Mouse (Mus musculus): ENCODE measurements around the gene Tspo.
A peak's percentile ranks its signal among the peaks of the same experiment; 100 is the strongest.

The Tspo gene

GRCm38 (mm10) chr15:83546029-83546428 is 17.4 kb upstream of the Tspo start:
- DNase-seq = no peak

DNA sequence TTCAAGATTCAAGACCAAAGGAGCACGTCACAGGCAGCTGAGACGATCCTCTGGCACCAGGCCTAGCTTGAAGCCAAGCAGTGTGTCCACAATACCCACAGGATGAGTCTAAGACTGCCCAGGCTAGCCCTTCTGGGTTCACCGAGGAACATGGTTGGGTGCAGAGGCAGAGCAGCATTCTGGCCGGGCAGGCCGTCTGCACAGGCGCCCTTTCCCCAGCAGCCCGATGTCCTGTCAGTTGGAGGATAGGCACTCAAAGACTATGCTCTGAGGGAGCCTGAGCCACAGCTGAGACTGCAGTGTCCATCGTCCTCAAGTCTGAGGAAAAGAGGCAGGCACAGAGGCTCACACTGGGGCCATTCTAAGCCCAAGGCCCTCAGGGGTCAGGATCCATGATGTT is 16.2 kb upstream of the Tspo start:
- no peak for DNase-seq

DNA sequence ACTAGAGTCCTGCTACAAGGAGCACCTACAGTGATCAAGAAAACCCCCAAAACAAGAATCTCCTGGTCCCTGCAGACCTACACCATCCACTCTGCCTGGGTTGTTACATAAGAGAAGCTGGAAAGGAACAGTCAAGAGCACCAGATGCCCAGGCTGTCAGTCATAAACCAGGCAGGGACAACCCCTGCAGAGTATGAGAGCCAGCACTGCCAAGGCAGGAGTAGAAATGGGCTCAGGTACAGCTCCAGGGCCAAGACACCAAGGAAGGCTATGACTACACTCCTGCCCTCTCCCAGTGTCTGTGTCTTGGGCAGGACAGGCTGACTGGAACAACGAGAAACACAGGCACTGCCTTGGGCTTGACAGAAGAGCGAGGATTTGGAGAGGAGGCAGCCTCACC is 13.3 kb upstream of the Tspo start:
- no peak for DNase-seq

- DNase-seq = no peak
These were observed 9.6 kb upstream of the Tspo start for GRCm38 (mm10) chr15:83553831-83554230.

DNA sequence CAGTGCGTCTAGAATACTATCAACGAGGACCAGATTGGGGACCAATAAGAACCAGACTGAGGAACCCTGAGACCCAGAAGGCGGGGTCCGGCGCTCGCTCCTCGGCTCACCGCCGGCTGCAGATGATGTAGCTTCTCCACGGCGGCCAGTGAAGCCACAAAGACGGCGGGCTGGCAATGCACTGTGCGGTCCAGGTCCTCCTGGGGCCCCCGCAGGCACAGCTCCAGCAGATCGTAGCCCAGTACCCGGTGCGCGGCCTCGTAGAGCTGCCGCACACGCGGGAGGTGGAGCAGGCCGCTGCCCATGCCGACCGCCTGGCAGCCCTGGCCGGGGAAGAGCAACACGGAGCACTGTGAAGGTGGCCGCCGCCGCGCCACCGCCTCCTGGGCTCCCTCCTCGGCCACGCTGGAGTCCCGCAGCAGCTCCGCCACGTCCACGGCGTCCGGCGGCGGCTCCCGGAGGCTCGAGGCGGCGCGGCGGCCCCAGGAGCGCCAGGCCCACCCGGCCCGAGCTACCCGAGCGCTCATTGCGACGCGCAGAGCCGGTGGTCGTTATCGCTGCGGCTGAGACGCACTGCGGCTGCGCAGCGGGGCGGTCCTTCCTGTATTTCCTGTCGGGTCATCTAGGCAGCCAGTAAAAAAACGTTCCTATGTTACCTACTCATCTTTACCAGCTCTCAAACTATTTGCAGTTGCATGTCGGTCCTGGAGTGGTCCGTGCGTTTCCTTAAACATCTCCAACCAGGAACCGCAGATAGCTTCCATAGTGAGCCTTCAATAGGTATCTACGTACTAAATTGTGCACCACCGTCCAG is 8.0 kb upstream of the Tspo start:
- peak; percentile 90 to 94 for DNase-seq

- DNase-seq = no peak
These were observed 2.4 kb upstream of the Tspo start for GRCm38 (mm10) chr15:83560941-83561477.

- DNase-seq = peak; percentile 77 to 88
These were observed 644 bp upstream of the Tspo start for GRCm38 (mm10) chr15:83562626-83563270.

GRCm38 (mm10) chr15:83563857-83564651 is 662 bp downstream of the Tspo start:
- DNase-seq = peak; percentile 63 to 74

GRCm38 (mm10) chr15:83565434-83565833 is 2.0 kb downstream of the Tspo start:
- no peak for DNase-seq

DNA sequence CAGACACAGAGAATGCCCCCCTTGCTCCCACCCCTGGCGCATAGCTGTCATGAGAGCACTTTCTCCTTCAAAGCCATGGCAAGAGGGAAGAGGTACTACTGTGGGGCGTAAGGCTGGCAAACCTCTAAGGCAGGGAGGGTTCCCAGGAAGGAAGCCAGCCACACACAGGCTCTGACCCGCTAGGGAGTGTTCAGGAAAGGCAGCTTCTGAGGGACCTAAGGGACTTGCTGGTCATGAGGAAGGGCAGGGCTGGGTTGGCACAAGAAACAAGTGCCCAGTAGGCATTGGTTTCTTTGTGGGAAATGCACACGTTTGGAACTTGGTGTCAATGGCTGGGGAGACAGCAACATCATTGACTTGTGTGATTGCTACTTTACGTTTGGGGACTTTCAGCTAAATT is 2.6 kb downstream of the Tspo start:
- no peak for DNase-seq

- no peak for DNase-seq
These were observed 4.3 kb downstream of the Tspo start for GRCm38 (mm10) chr15:83567728-83568127.

DNA sequence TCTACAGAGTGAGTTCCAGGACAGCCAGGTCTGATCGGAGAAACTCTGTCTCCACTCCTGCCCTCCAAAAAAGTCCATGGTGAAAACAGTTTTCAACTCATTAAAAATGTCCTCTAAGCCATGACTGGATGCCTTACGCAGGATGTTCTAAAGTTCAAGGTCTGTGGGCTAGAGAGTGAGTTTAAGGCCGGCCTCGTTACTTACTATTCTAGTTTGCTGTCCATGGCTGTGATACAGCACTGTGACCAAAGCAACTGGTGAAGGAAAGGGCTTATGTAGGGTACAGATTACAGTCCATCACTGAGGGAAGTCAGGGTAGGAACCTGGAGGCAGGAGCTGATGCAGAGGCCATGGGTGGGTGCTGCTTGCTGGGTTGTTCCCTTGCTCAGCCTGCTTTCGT is 5.2 kb downstream of the Tspo start:
- DNase-seq = no peak

DNA sequence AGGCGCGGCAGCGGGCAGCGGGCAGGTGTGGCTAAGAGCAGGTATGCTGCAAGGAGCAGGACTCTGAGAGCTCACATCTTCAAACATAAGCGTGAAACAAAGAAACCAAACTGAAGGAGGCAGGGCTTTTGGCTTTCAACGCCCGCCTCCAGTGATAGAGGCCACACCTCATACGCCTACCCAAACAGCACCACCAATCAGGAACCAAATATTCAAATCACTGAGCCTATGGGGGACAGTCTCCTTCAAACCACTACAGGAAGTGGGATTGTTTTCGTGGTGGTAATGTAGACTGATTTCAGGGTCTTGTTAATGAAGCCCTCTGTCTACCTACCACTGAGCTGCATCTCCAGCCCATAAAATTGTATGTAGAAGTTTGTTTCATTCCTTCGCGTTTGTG is 6.3 kb downstream of the Tspo start:
- no peak for DNase-seq

DNA sequence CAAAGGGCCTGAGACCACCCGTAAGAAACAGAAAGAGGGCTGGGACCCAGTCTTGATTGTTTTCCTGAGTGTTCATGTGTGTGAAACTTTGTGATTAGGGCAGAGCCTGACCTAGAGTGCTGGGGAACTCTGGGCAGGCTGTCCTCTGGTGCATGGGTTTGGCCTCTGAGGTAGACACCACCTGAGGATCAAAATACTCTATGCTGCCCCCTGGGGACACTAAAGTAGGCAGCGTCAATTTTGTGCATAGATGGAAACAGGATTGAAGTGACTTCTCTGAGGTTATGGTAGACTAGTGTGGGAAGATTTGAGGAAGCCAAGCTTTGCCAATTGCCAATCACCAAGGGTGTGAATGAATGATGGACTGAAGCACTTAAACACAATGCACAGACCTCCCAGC is 7.2 kb downstream of the Tspo start:
- DNase-seq = no peak

DNA sequence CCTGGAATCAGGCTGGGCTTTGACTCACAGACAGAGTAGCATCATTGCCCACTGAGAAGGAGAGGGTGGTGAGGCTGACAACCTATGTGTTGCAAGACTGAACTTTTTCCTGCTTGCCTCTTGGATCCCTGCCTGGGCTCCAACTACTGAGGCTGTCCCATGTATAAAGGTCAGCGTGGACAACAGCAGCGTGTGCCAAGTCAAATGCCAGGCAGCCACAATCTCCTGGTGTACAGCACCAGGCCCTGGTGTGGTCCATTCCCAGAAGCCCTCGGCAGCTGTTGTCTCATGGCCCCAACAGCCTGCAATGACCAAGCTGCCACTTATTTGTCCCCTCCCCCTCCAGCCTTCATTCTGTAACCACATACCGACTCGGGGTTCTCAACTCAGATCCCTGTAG is 8.2 kb downstream of the Tspo start:
- no peak for DNase-seq

DNA sequence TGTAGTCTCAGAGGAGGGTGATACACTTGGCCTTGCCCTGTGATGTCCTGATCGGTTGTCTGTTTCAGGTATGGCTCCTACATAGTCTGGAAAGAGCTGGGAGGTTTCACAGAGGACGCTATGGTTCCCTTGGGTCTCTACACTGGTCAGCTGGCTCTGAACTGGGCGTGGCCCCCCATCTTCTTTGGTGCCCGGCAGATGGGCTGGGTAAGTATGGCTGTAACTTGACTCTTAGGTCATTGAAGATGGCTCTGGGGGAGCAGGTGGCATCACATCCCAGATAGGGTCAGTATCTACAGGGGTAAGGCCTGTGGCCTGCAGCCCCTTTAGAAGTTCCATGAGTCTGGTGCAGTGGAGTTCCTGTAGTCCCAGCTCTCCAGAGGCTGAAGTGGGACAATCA is 8.7 kb downstream of the Tspo start:
- no peak for DNase-seq

GRCm38 (mm10) chr15:83573606-83574005 is 10.2 kb downstream of the Tspo start:
- DNase-seq = no peak

DNA sequence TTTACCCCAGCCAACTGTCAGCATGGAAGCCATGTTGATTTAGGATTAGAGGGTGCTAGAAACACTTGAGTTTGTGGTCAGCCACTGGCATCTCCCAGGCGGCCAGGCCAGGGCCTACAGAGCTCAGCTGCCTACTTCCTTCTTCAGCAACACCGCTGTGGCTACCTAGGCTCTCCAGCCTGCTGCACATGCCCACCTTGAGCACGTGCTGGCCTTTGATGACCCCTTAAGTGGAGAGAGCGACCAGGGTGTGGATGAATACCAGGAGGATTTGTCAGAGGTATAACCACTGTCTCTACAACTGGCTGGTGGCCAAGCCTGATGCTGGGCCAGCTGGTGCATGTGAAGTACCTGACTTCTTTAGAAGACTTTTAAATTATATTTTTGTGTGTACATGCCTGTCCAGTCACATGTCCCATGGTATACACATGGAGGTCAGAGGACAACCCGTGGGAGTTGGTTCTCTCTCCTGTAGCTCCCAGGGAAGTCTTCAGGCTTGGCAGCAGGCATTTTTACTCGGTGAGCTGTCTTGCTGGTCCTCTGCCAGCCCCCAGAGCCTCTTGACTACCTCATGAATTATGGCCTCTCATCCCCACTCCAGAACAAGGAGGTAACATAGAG is 11.4 kb downstream of the Tspo start:
- DNase-seq = peak; percentile 17 to 43

GRCm38 (mm10) chr15:83575543-83575942 is 12.2 kb downstream of the Tspo start:
- DNase-seq = no peak

- no peak for DNase-seq
These were observed 13.3 kb downstream of the Tspo start for GRCm38 (mm10) chr15:83576651-83577050.

- DNase-seq = no peak
These were observed 19.5 kb downstream of the Tspo start for GRCm38 (mm10) chr15:83582931-83583330.

- peak; percentile 63 to 68 for DNase-seq
These were observed 20.2 kb downstream of the Tspo start for GRCm38 (mm10) chr15:83583419-83584156.

Measured in kidney, postnatal 4 days (tissue).